Mouse (Mus musculus) frontal cortex, postnatal 14 days (tissue): Measurements from ENCODE around the gene Umod.

Experiments used
- DNase-seq, 2 experiments: peaks; one replicate each; pipeline ENCODE4 v3.0.0; 2022; ENCODE audit warnings: low spot score in 2 of 2

The Umod gene

GRCm38 (mm10) chr7:119479256-119479655 lies at the start of gene Umod:
Umod (minus strand) TSS chr7:119479282.
- DNase-seq: no peak

GRCm38 (mm10) chr7:119528617-119529016 lies 49.5 kb upstream of the Umod start:
- no peak for DNase-seq

- no peak for DNase-seq
These were observed 48.5 kb upstream of the Umod start for GRCm38 (mm10) chr7:119527548-119527947.

- no peak for DNase-seq
These were observed 48.1 kb upstream of the Umod start for GRCm38 (mm10) chr7:119527135-119527534.

GRCm38 (mm10) chr7:119526486-119526885 lies 47.4 kb upstream of the Umod start:
- DNase-seq: no peak

- DNase-seq: peak in 1 of 2 experiments; percentile 9
These were observed 46.8 kb upstream of the Umod start for GRCm38 (mm10) chr7:119525881-119526281.

GRCm38 (mm10) chr7:119523389-119523788 lies 44.3 kb upstream of the Umod start, which contains the start of gene Pdilt:
Pdilt (minus strand) TSS chr7:119523489.
- no peak for DNase-seq

- no peak for DNase-seq
These were observed 43.3 kb upstream of the Umod start for GRCm38 (mm10) chr7:119522385-119522784.

GRCm38 (mm10) chr7:119521816-119522215 lies 42.7 kb upstream of the Umod start:
- no peak for DNase-seq

GRCm38 (mm10) chr7:119519654-119520053 lies 40.6 kb upstream of the Umod start:
- peak; percentile 56 to 78 for DNase-seq

- no peak for DNase-seq
These were observed 40.1 kb upstream of the Umod start, which contains the start of gene Acsm5 for GRCm38 (mm10) chr7:119519163-119519562. Acsm5 (plus strand) TSS chr7:119519463.

- no peak for DNase-seq
These were observed 37.1 kb upstream of the Umod start for GRCm38 (mm10) chr7:119516272-119516558.

- DNase-seq: peak in 1 of 2 experiments; percentile 42
These were observed 36.6 kb upstream of the Umod start for GRCm38 (mm10) chr7:119515492-119516271.

- peak in 1 of 2 experiments; percentile 53 for DNase-seq
These were observed 34.0 kb upstream of the Umod start for GRCm38 (mm10) chr7:119513056-119513455.

GRCm38 (mm10) chr7:119511143-119511542 lies 32.1 kb upstream of the Umod start:
- no peak for DNase-seq

GRCm38 (mm10) chr7:119490041-119490780 lies 11.1 kb upstream of the Umod start:
- DNase-seq: no peak

- no peak for DNase-seq
These were observed 7.6 kb upstream of the Umod start for GRCm38 (mm10) chr7:119486683-119487082.

GRCm38 (mm10) chr7:119484154-119484553 lies 5.1 kb upstream of the Umod start:
- DNase-seq: no peak

- no peak for DNase-seq
These were observed 2.3 kb downstream of the Umod start for GRCm38 (mm10) chr7:119476500-119477389.

GRCm38 (mm10) chr7:119459185-119459584 lies 19.9 kb downstream of the Umod start, which contains the start of gene Gp2:
Gp2 (minus strand) TSS chr7:119459285.
- no peak for DNase-seq

GRCm38 (mm10) chr7:119454192-119454591 lies 24.9 kb downstream of the Umod start:
- no peak for DNase-seq

GRCm38 (mm10) chr7:119443849-119444248 lies 35.2 kb downstream of the Umod start:
- peak in 1 of 2 experiments; percentile 20 for DNase-seq
